Mouse (Mus musculus) liver, postnatal 0 days (tissue): Measurements from ENCODE around the gene Rpap2. TPM values are rescaled to one million over a fixed set of nuclear protein-coding genes. Genes with fewer than 3 reads are reported as not detected.
A peak's percentile ranks its signal among the peaks of the same experiment; 100 is the strongest.

Source experiments
- ATAC-seq: fragments of 200-750 bp; cut with Nextera tagmentation; 2 replicates; pipeline ENCODE4 v1.8.0; 2017; ENCODE audit warnings: mild to moderate bottlenecking, moderate library complexity
- DNase-seq: peaks from one replicate; pipeline ENCODE4 v3.0.0-alpha.2; 2016
- H3K27ac ChIP-seq: fragments of 300-500 bp; sonication (generic); 2 replicates; pipeline ENCODE4 v1.5.1; 2014; ENCODE audit warnings: antibody characterized with exemption, moderate library complexity, mild to moderate bottlenecking, low read depth
- H3K27me3 ChIP-seq: fragments of 300-500 bp; sonication (generic); 2 replicates; pipeline ENCODE4 v1.6.1; 2014; ENCODE audit warnings: low read length, control low read depth, mixed read lengths; ENCODE audit not compliant: insufficient read depth
- H3K36me3 ChIP-seq: fragments of 300-500 bp; sonication (generic); replicated peaks from 2 replicates; pipeline ENCODE4 v1.6.1; 2014; ENCODE audit warnings: mild to moderate bottlenecking, control low read depth, low read length, moderate library complexity, mixed read lengths; ENCODE audit not compliant: insufficient read depth
- H3K4me1 ChIP-seq: fragments of 300-500 bp; sonication (generic); 2 replicates; pipeline ENCODE4 v1.6.1; 2014; ENCODE audit warnings: antibody characterized with exemption, mild to moderate bottlenecking, control low read depth; ENCODE audit not compliant: insufficient read depth
- H3K4me2 ChIP-seq: fragments of 300-500 bp; sonication (generic); 2 replicates; pipeline ENCODE4 v1.6.1; 2014; ENCODE audit warnings: low read depth, mild to moderate bottlenecking, low read length, moderate library complexity, mixed read lengths
- H3K4me3 ChIP-seq: fragments of 300-500 bp; sonication (generic); 2 replicates; pipeline ENCODE4 v1.5.1; 2014; ENCODE audit warnings: low read depth, low read length
- H3K9ac ChIP-seq: fragments of 300-500 bp; sonication (generic); replicated peaks from 2 replicates; pipeline ENCODE4 v1.6.1; 2014; ENCODE audit warnings: mild to moderate bottlenecking, moderate library complexity
- H3K9me3 ChIP-seq: fragments of 300-500 bp; sonication (generic); 2 replicates; pipeline ENCODE4 v1.6.1; 2016; ENCODE audit warnings: mild to moderate bottlenecking, control low read depth, low read length, mixed read lengths
- CTCF ChIP-seq: sonication (generic); IDR thresholded peaks from 2 replicates; pipeline ENCODE4 v1.5.1; 2016; ENCODE audit warnings: antibody characterized with exemption, low read depth
- EP300 ChIP-seq: IDR thresholded peaks from 2 replicates; pipeline ENCODE4 v1.6.1; 2016; ENCODE audit warnings: antibody characterized with exemption, low read depth, mild to moderate bottlenecking
- WGBS: fragments of 180-500 bp; shearing (Covaris S2); extraction: QIAGEN DNeasy Blood & Tissue Kit; methylation state at CpG from one replicate; pipeline ENCODE4 v1.1.7; 2014; ENCODE audit not compliant: insufficient replicate concordance; 5-methylcytosine and 5-hydroxymethylcytosine counted together
- polyA plus RNA-seq: library from polyadenylated mRNA; unstranded; fragments of >200 nt; fragmentation: Nextera tagmentation; extraction: Ambion mirVana; gene quantifications from 2 replicates; pipeline ENCODE4 v1.2.1, GENCODE M21; 2015

Gene Rpap2
- 5.4 and 5.5 TPM in 2 replicates for polyA plus RNA-seq

DNA sequence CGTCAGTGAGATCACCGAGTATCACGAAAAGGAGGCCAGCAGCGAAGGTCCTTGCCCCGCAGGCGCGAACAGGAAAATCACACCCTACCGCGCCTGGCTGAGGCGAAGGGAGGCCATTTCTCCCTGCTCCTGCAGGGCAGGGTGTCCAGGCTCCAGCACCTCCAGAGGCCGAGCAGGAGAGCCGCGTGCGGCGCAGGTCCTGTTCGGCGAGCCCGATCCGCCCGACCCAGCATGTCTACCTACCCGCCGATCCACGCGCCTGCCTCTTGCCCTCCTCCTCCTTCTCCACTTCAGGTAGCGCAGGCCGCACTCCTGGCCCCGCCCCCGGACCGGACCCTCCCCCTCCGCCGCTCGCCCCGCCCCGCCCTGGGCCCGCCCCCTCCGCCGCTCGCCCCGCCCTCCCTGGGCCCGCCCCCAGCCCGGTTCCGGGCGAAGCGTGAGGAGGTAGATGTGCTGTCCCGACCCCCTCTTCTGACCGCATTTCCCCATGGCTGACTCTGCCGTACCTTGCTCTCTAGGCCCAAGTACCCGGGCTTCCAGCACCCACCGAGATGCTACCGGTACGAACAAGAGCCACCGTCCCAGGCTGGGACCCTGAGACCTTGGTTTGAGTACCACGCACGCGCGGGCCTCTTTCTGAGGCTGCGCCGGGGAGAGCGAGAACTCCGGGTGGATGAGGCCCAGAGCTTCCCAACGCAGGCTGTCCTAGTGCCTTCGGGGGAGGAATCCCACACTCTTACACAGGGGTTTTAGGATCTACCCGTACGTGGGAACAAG lies at the start of gene Rpap2, which contains the start of gene Glmn:
Gene Rpap2 (plus strand): TSS at position 73 of the 777 bp plus-strand sequence.
Gene Glmn (minus strand): TSS at position 588 of the 777 bp plus-strand sequence.
- Histone ChIP-seq H3K4me2 (peak within 1 kb of the TSS; percentile 85), H3K27ac (peak within 1 kb of the TSS; percentile 78), H3K9me3 (no peaks in the 10 kb centered on the region), H3K4me3 (peak within 1 kb of the TSS; percentile 64), H3K36me3 (peaks cover under 1% of the 10 kb centered on the region; the same call in 1 of the 2 replicates), H3K4me1 (peaks cover 5% of the 10 kb centered on the region; the same call in 1 of the 2 replicates), H3K9ac (peak within 1 kb of the TSS; percentile 74), H3K27me3 (no peaks in the 10 kb centered on the region)
- under 1% methylated on average over 47 of the region's 64 CpGs for WGBS
- ATAC-seq (peak; percentile 99), DNase-seq (peak; percentile 93)
- TF ChIP-seq CTCF (no peak), EP300 (no peak)

DNA sequence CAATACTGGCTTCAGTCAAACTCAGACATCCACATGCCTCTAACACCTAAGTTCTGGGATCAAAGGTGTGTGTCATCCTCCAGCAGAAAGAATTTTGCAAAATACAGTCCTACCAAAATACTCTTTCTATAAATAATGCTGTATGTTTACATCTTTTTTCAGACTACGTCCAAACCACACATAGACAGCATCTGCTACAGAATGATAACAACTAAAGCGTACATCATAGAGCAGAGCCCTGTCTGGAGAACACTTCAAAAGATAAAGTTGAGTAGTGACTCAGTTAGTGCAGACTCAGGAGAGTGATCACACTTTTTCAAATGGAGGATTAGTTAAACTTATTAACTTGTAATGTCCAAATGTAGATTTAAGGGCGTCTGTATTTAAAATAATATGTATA lies 49.2 kb upstream of the Rpap2 start:
- 57% methylated on average over 3 of the region's 3 CpGs for WGBS
- no peaks in the 10 kb centered on the region for H3K9me3 ChIP-seq
- ATAC-seq (peak; percentile 100), DNase-seq (no peak)
- no peak for TF ChIP-seq CTCF
- peak; percentile 98 for TF ChIP-seq EP300
- H3K36me3 ChIP-seq = peaks cover 5% of the 10 kb centered on the region; the same call in 1 of the 2 replicates
- no peak overlapping the region for H3K4me2 ChIP-seq
- no peak overlapping the region for H3K4me3 ChIP-seq
- H3K27me3 ChIP-seq = no peaks in the 10 kb centered on the region
- H3K27ac ChIP-seq = peak overlapping the region; percentile 60; the same call in 1 of the 2 replicates
- H3K4me1 ChIP-seq = peaks cover 4% of the 10 kb centered on the region
- H3K9ac ChIP-seq = no peak overlapping the region

DNA sequence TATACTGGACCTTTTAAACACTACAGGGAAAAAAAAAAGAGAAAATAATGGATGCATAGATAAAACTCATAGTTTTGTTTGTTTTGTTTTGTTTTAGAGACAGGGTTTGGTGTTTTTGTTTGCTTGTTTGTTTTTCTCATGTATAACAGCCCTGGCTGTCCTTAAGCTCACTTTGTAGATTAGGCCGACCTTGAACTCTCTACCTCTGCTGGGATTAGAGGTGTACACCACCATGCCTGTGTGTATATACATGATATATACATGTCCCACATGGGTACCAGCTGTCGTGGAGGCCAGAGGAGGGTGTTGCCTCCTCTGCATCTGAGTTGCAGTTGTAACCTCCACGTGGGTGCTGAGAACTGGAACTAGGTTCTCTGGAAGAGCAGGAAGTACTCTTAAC lies 48.7 kb upstream of the Rpap2 start:
- H3K9me3 ChIP-seq = no peaks in the 10 kb centered on the region
- TF ChIP-seq EP300 (no peak), CTCF (no peak)
- DNase-seq = no peak
- H3K36me3 ChIP-seq = peaks cover 6% of the 10 kb centered on the region; the same call in 1 of the 2 replicates
- peak; percentile 48; the same call in 1 of the 2 replicates for ATAC-seq
- H3K27ac ChIP-seq = peak overlapping the region; percentile 57; the same call in 1 of the 2 replicates
- H3K27me3 ChIP-seq = no peaks in the 10 kb centered on the region
- H3K9ac ChIP-seq = no peak overlapping the region
- no peak overlapping the region for H3K4me3 ChIP-seq
- H3K4me1 ChIP-seq = peaks cover 4% of the 10 kb centered on the region
- WGBS = 73% methylated on average over 3 of the region's 3 CpGs
- no peak overlapping the region for H3K4me2 ChIP-seq

DNA sequence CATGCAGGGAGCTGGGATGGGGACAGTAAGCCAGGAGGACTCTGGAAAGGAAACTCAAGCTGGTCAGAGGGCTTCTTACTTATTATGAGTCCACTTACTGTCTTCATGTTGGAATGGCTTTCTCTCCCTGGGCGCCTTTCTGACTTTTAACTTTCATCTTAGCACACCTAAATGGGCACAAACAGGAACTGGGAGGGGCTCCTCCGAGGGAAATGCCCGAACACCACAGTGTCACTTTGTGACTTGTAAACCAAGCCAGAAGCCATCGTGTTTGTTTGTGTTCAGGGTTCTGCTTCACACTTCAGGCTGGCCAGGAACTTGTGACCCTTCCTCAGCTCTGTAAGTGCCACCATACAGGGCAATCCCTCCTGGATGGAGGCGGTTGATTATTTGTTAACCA lies 42.8 kb upstream of the Rpap2 start:
- TF ChIP-seq EP300 (no peak), CTCF (no peak)
- Histone ChIP-seq H3K4me2 (no peak overlapping the region), H3K9me3 (no peaks in the 10 kb centered on the region), H3K27me3 (no peaks in the 10 kb centered on the region), H3K4me3 (no peak overlapping the region), H3K4me1 (no peaks in the 10 kb centered on the region), H3K36me3 (peaks cover 3% of the 10 kb centered on the region), H3K27ac (no peak overlapping the region), H3K9ac (no peak overlapping the region)
- WGBS = 67% methylated on average over 5 of the region's 5 CpGs
- ATAC-seq (no peak), DNase-seq (no peak)

DNA sequence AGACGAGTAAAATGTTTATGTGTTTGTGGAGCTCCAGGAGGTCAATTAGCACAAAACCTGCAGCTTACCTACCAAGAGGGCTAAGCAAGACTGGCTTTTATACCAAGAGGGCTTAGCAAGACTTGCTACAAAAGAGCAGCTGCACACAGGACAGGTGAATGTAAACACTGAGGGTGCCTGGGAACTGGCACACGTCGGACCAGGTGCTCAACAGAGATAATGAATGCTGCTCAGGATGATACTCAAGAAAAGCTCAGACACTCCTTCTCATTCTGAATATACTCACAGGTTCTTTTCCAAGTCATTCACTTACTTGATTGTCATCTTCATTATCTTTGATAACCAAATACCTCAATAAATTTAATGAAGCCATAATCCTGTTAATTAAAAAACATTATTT lies 40.2 kb upstream of the Rpap2 start:
- no peaks in the 10 kb centered on the region for H3K9me3 ChIP-seq
- H3K4me1 ChIP-seq = no peaks in the 10 kb centered on the region
- no peak overlapping the region for H3K4me3 ChIP-seq
- H3K27ac ChIP-seq = no peak overlapping the region
- no peak overlapping the region for H3K9ac ChIP-seq
- no peaks in the 10 kb centered on the region for H3K27me3 ChIP-seq
- DNase-seq (no peak), ATAC-seq (peak; percentile 64)
- H3K4me2 ChIP-seq = no peak overlapping the region
- WGBS = 62% methylated on average over 3 of the region's 3 CpGs
- TF ChIP-seq EP300 (peak; percentile 74; the same call in 1 of the 2 replicates), CTCF (no peak)
- H3K36me3 ChIP-seq = peaks cover 9% of the 10 kb centered on the region

DNA sequence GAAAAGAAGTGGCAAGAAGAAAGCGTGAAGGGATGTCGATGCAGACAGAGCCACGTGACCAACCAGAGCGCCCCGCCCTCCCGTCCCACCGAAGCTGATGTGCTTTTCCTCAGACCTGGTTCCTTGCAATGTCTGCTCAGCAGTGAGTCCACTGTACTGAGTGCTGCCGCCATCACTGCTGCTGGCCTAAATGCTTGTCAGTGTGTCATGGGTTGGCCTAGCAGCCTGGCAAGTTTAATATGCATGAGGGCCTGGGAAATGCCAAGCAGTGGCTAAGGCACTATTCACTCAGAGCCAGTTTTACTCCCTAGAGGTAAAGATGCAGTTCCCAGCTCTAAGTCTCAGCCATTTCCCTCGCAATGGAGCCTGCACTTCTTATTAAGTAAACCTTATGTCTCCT lies 28.0 kb upstream of the Rpap2 start:
- H3K9me3 ChIP-seq = no peaks in the 10 kb centered on the region

More for the DNA sequence above, 28.0 kb upstream of the Rpap2 start:
- Histone ChIP-seq H3K36me3 (peaks cover 12% of the 10 kb centered on the region), H3K9ac (no peak overlapping the region), H3K4me2 (no peak overlapping the region), H3K4me3 (no peak overlapping the region), H3K27ac (no peak overlapping the region), H3K4me1 (no peaks in the 10 kb centered on the region), H3K27me3 (no peaks in the 10 kb centered on the region)
- DNase-seq = no peak
- 89% methylated on average over 9 of the region's 9 CpGs for WGBS
- no peak for TF ChIP-seq CTCF
- TF ChIP-seq EP300 = no peak
- no peak for ATAC-seq
